Mouse (Mus musculus) right cerebral cortex, postnatal 36 days (tissue): ENCODE measurements around the gene Srsx.
"Not testable (repeated sequence)": the region's sequence is repeated elsewhere in the genome, so short reads cannot be mapped to it uniquely, and the experiment has no call there.

Experiments used
- DNase-seq, 2 experiments: peaks; one replicate each; pipeline ENCODE4 v3.0.0; 2022; ENCODE audit warnings: low spot score in 2 of 2, mixed read lengths in 1 of 2

Gene Srsx

DNA sequence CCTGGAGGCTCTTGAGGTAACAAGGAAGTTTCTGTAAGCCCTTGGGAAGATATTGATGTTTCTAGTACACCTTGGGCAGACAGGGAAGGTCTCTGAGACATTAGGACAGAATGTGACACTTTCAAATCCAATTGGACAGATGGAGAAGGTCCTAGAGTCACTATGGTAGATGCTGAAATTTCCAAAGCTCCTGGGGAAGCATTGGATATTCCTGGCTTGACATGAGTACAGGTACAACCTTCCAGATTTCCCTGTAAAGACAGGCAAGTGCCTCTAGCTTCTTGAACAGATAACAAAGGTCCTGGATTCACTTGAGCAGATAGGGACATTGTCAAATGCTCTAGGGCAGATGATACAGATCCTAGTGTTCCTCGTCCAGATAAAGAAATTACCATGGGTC lies at the start of gene Srsx:
Srsx (minus strand) TSS at position 101 of the 400 bp plus-strand sequence.
- not testable (repeated sequence) for DNase-seq

DNA sequence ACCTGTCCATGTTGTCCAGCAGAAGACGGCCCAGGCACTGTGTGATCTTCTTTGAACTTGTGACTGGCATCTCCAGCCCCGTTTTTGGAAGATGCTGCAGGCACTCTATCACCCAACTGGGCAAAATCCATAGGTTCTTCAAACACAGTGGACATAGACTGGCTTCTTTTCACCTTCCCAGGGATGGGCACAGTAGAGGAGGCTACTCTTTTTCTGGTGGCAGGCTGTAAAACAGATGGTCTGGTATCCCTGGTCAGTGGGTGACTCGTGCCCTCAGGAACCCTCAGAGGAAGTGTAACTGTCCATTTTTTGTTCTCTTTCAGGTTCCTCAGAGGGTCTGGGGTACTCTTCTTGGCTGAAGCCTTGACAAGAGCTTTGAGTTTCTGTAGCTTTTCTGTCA lies 24.5 kb upstream of the Srsx start, which contains the start of gene Gm17577:
Gm17577 (minus strand) TSS at position 101 of the 400 bp plus-strand sequence.
- not testable (repeated sequence) for DNase-seq
